Mouse (Mus musculus) lung, postnatal 25 days (tissue): ENCODE data around the gene Cdh4.

Source experiments
- DNase-seq: peaks from one replicate; pipeline ENCODE4 v3.0.0; 2022; ENCODE audit warnings: low spot score

The Cdh4 gene

GRCm38 (mm10) chr2:179945051-179945450, 502.8 kb downstream of the Cdh4 start:
- DNase-seq = no peak

DNA sequence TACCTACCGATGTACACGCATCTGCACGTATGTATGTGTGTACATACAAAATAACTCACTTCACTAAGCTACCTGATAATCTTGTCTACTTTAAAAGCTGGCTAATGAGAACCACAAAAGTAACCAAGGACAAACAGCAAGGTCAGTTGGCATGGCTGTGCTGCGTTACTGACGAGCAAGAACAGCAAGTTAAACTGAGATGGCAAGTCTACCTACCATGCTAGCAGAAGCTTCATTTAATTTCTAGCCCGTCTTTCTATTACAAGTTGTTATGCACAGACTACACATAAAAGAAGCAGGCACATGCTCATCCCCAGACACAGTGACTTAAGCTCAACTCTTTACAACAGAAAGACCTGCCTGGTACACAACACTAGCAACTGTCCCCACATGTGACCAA, 504.3 kb downstream of the Cdh4 start:
- no peak for DNase-seq

DNA sequence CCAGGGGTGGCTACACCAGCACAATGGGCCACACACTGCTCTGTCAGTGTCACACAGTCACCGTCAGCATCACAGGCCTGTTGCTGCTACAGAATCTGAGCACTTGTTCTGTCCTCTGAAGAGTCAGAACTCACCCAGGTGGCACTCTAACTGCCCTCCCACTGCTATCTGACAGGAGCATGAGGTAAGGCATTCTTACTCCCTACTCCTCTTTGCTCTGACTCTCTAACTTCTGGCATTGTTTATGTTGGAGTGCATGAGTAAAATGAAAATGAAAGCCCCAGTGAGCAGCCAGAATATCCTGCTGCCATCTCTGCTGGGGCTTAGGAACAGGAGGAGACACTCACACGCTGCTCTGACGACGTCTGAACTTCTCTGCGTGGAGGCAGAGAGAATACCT, 505.4 kb downstream of the Cdh4 start:
- DNase-seq = peak; percentile 11

GRCm38 (mm10) chr2:179948820-179949219, 506.6 kb downstream of the Cdh4 start:
- DNase-seq = no peak
